Mouse (Mus musculus) B cell, adult 2 months (primary cell): Measurements from ENCODE around the gene Plekhg4.

ENCODE experiments used
- DNase-seq, 2 experiments: peaks; one replicate each; pipeline ENCODE4 v3.0.0; 2022

The Plekhg4 gene

DNA sequence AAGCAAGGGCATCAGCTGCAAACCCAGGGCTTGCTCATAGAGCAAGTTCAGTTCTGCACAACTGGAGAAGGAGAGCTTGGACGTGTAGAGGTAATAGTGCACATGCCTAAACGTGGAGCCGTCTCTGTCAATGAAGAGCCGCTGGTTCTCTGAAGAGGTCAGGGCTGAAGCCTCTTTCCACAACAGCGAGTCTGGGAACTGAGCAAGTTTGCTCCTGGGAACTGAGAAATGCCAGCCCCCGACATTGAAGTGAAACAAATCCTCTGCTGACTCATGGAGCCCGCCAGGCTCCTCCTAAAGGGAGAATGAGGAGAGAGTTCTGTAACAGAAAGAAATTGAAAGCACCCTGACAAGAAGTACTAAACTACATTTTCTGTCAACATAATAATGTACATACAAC, 35.3 kb downstream of the Plekhg4 start:
- no peak for DNase-seq

DNA sequence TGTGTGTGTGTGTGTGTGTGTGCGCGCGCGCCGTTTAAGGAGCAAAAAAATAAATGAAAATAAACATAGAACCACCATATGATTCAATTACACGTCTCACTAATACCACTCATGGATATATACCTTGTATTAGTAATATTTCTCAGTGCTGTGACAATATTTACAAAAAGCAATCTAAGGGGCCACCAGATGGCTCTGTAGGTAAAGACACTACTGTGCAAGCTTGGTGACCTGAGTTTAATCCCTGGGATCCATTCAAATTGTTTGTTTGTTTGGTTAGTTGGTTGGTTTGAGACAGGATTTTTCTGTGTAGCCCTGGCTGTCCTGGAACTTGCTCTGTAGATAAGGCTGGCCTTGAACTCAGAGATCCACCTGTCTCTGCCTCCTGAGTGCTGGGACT, 36.9 kb downstream of the Plekhg4 start:
- no peak for DNase-seq

DNA sequence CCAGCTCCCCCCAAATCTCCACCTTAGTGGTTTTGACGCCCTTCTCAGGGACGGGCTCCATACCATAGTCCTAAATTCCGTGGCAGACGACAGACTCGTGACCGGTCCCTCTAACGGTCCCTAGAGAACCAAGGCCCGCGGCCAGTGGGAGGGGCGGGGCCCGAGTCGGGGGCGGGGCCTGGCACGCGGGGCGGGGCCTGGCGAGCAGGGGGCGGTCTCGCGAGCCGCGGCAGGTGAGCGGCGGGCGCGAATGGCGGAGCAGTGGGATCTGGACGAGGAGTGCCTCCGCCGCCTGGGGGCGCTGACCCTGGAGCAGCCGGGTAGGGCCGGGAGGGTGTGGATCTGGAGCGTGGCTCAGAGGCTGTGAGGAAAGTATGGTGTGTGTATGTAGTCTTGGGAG, 40.3 kb downstream of the Plekhg4 start, which contains the start of the genes Kctd19 and Lrrc36:
Gene Kctd19, minus strand, starts transcription at position 112 of the 400 bp plus-strand sequence.
Gene Lrrc36, plus strand, starts transcription at position 181 of the 400 bp plus-strand sequence.
- peak; percentile 56 for DNase-seq

DNA sequence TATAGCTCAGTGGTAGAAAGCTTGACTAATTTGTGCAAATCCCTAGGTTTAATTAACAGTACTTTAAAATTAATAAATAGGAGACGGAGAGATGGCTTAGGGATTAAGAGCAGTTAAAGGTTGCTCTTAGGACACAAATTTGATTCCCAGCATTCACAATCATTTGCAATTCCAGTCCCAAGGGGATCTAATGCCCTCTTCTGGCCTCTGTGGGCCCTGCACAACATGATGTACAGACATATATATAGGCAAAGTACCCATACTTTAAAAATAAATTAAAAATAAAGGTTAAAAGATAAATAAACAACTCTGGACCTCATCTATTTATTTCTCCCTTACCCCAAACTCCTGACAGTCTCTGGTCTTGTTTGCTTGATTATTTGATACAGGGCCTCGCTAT, 45.9 kb downstream of the Plekhg4 start:
- peak; percentile 34 to 46 for DNase-seq

DNA sequence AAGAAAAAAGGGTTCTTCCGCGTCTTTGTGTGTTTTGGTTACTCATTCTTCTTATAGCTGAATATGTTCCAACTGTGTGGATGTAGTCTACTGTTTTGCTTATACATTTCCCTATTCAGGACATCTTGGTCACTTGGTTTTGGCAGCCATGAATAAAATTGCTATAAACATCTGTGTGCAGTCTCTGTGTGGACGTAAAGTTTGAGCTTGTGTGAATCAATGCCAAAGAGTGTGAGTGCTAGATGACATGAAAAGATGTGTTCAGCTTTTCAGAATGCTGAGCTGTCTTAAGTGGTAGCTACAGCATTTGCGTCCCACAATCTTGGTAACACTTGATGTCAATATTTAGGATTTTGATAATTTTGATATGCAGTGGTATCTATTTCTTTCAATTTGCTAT, 46.7 kb downstream of the Plekhg4 start:
- DNase-seq, result no peak

DNA sequence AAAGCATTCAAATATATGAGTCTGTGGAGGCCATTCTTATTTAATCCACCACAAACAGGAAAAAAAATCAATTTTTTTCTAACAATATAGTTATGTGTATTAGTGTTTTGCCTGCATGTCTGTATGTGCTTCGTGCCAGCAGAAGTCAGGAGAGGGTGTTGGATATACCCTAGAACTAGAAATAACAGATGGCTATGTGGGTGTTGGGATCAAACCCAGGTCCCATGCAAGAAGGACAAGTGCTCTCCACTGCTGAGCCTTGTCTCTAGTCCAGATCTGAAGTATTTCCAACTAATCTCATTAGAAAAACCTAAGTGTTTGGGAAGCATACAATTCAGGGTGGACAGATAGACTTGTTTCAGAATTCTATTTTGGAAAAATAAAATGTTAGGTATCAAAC, 48.9 kb downstream of the Plekhg4 start:
- DNase-seq, result no peak

DNA sequence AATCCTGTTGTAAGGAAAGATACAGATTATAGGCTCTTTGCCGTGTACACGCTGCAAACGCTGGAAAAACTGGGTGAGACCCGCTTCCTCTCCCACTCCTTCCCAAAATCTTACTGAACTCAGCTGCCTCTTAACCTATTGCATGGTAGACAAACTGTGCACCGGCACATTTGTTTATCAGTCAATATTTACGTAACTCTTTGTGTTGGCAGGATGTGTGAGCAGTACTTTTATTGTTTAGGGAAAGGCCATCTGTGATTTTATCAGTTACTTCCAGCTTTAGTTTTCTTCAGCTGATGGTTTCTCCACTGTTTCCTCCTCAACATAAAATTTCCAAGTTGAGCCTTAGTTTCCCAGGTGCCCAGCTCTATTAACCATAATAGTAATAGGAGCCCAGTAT, 53.8 kb downstream of the Plekhg4 start:
- DNase-seq, result no peak

DNA sequence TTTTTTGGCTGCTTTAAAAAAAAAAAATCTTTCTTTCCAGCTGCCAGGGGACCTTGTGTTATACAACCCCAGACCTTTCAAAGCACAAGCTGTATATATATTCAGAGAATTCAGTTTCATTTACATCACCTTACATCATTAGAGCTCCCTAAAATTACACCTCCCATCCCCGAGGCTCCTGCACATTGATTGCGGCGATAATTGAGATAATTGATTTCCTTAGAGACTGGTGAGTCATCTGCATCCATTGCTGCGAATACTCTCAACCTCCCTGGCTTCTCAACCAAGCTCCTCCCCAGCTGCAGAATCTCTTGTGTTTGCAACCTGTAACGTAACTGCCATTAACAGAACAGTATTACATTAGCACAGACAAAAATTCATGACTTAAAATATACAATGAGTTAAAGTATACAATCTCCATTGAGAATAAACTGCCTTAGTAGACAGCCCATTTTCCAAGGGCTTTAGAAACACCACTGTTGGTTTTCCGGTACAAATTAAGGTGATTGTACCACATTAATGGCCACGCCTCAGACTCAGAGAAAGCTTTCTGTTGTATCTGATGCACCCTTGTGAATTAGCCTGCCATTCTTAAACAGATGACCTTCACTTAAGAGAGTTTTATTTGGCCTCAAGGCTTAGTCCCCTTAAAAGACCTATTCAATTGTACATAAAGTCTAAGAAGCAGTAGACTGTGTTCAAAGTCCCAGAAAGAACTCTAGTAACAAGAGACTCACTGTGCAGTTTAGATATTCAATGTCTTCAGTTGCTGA, 58.9 kb downstream of the Plekhg4 start:
- no peak for DNase-seq
